Mouse (Mus musculus) gonadal fat pad, adult 2 months (tissue): ENCODE measurements around the gene Zfp229. TPM values are rescaled to one million over a fixed set of nuclear protein-coding genes. Genes with fewer than 3 reads are reported as not detected.
"Not testable (repeated sequence)": the region's sequence is repeated elsewhere in the genome, so short reads cannot be mapped to it uniquely, and the experiment has no call there.

Experiments used
- DNase-seq: peaks from one replicate; pipeline ENCODE4 v3.0.0-alpha.2; 2012; ENCODE audit warnings: low read depth
- polyA plus RNA-seq: library from polyadenylated mRNA; depleted of rRNA; stranded (reverse); fragments of >200 nt; gene quantifications from 2 replicates; pipeline ENCODE4 v1.2.3, GENCODE M21; 2012; rRNA removed

Gene Zfp229
- polyA plus RNA-seq, result 1.7 and 3.0 TPM in 2 replicates

- DNase-seq, result not testable (repeated sequence)
These were observed at the start of gene Zfp229 for GRCm38 (mm10) chr17:21730495-21730894. TSS of gene Zfp229 (plus strand) at chr17:21730795.

- DNase-seq, result no peak
These were observed 39.0 kb upstream of the Zfp229 start, which contains the start of gene Gm10226 for GRCm38 (mm10) chr17:21691560-21691959. TSS of gene Gm10226 (plus strand) at chr17:21691860.

GRCm38 (mm10) chr17:21693342-21693741, 37.3 kb upstream of the Zfp229 start:
- DNase-seq, result no peak

- no peak for DNase-seq
These were observed 34.5 kb upstream of the Zfp229 start for GRCm38 (mm10) chr17:21696073-21696472.

- DNase-seq, result no peak
These were observed 28.0 kb upstream of the Zfp229 start for GRCm38 (mm10) chr17:21702281-21703240.

GRCm38 (mm10) chr17:21703414-21703813, 27.2 kb upstream of the Zfp229 start:
- no peak for DNase-seq

- DNase-seq, result peak; percentile 67
These were observed 23.1 kb upstream of the Zfp229 start, which contains the start of gene Zfp760 for GRCm38 (mm10) chr17:21707343-21707996. TSS of gene Zfp760 (plus strand) at chr17:21707741.

GRCm38 (mm10) chr17:21708401-21708800, 22.2 kb upstream of the Zfp229 start:
- no peak for DNase-seq

GRCm38 (mm10) chr17:21733049-21733448, 2.5 kb downstream of the Zfp229 start:
- DNase-seq, result peak; percentile 6

GRCm38 (mm10) chr17:21733529-21734031, 3.0 kb downstream of the Zfp229 start:
- peak; percentile 45 for DNase-seq

GRCm38 (mm10) chr17:21752791-21753190, 22.2 kb downstream of the Zfp229 start:
- DNase-seq, result no peak

GRCm38 (mm10) chr17:21753342-21754208, 23.0 kb downstream of the Zfp229 start:
- no peak for DNase-seq

GRCm38 (mm10) chr17:21770336-21770735, 39.7 kb downstream of the Zfp229 start:
- no peak for DNase-seq

GRCm38 (mm10) chr17:21792256-21792655, 61.7 kb downstream of the Zfp229 start:
- DNase-seq, result no peak

- DNase-seq, result not testable (repeated sequence)
These were observed 70.8 kb downstream of the Zfp229 start for GRCm38 (mm10) chr17:21801373-21801772.

Other genes with a start within 250 kb of the Zfp229 start
- 2.0 and 2.5 TPM in 2 replicates for gene Zfp53, start 241.8 kb upstream of the Zfp229 start, polyA plus RNA-seq
- gene Zfp52, start 195.3 kb upstream of the Zfp229 start, polyA plus RNA-seq, result 1.4 TPM in 2 replicates
- 1.8 and 1.9 TPM in 2 replicates for gene Zfp948, start 163.8 kb upstream of the Zfp229 start, polyA plus RNA-seq
- 0.74 and 0.78 TPM in 2 replicates for gene Zfp983, start 80.2 kb upstream of the Zfp229 start, polyA plus RNA-seq
- 3.4 TPM in 1 of 2 replicates, not detected in the other for gene Gm10226, start 38.9 kb upstream of the Zfp229 start, polyA plus RNA-seq
- 1.7 and 2.0 TPM in 2 replicates for gene Zfp760, start 23.1 kb upstream of the Zfp229 start, polyA plus RNA-seq
- 0.14 and 0.26 TPM in 2 replicates for gene Zfp820, start 115.0 kb downstream of the Zfp229 start, polyA plus RNA-seq
- 0.80 and 1.2 TPM in 2 replicates for gene Zfp995, start 179.1 kb downstream of the Zfp229 start, polyA plus RNA-seq
- gene Zfp942, start 231.7 kb downstream of the Zfp229 start, polyA plus RNA-seq, result 2.5 TPM in 2 replicates
- 4.1 and 5.1 TPM in 2 replicates for gene Zfp943, start 231.8 kb downstream of the Zfp229 start, polyA plus RNA-seq